Comparison of ENCODE assay signal across 20 mouse cellular contexts in the genomic region with DNA sequence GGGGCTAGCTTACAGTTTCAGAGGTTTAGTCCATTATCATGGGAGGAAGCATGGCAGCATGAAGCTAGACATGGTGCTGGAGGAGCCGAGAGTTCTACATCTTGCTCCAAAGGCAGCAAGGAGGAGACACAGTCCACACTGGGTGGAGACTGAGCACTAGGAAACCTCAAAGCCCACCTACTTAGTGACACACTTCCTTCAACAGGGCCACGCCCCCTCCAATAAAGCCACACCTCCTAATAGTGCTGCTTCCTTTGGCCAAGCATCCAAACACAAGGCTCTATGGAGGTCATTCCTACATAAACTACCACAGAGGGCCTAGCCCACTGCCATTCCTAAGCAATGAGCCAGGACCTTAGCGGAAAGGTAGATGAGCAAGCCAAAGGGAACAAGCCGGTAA. TPM values are rescaled to one million over a fixed set of nuclear protein-coding genes. Genes with fewer than 3 reads are reported as not detected.
DNase-seq lines count a peak whose midpoint lies in the region; ATAC-seq and TF ChIP-seq lines count a peak whose summit lies in the region.
"Had no signal": no experiment of that assay in that cellular context is flagged by ENCODE, and none has a peak within 500 bp of the region (broad histone marks: within the 10 kb centered on the region; RNA-seq: fewer than 3 reads in every experiment).

No protein-coding gene starts in this region.

- no peak for TF ChIP-seq CTCF in intestine, postnatal 0 days (IDR thresholded peaks at IDR 0.05; ENCODE audit: low read depth)

- H3K4me2 ChIP-seq in embryonic facial prominence, embryonic 15.5 days (replicated peaks): no peak overlapping the region
- no peak overlapping the region for H3K4me2 ChIP-seq in intestine, postnatal 0 days (replicated peaks; ENCODE audit: low read depth)
- H3K4me2 ChIP-seq: forebrain, embryonic 15.5 days; heart, embryonic 11.5 days; heart, embryonic 15.5 days; hindbrain, embryonic 14.5 days; intestine, embryonic 15.5 days had no signal

- H3K27me3 ChIP-seq in embryonic facial prominence, embryonic 15.5 days: no peaks in the 10 kb centered on the region
- no peaks in the 10 kb centered on the region for H3K27me3 ChIP-seq in embryonic facial prominence, embryonic 10.5 days (replicated peaks; ENCODE audit: low read depth, poor library complexity, severe bottlenecking)
- no peaks in the 10 kb centered on the region for H3K27me3 ChIP-seq in intestine, postnatal 0 days (replicated peaks; ENCODE audit: control insufficient read depth, insufficient read depth, low read length)
- H3K27me3 ChIP-seq: forebrain, embryonic 15.5 days; heart, embryonic 15.5 days; intestine, embryonic 15.5 days had no signal

- no peak overlapping the region for H3K4me3 ChIP-seq in embryonic facial prominence, embryonic 15.5 days (replicated peaks)
- H3K4me3 ChIP-seq in embryonic facial prominence, embryonic 10.5 days: no peak overlapping the region
- H3K4me3 ChIP-seq in intestine, postnatal 0 days (ENCODE audit: low read depth, low read length): no peak overlapping the region
- H3K4me3 ChIP-seq: forebrain, embryonic 15.5 days; heart, adult 2 months; heart, embryonic 15.5 days; hindbrain, embryonic 10.5 days; intestine, embryonic 15.5 days had no signal

- 96% methylated on average over 4 of the region's 4 CpGs for WGBS in embryonic facial prominence, embryonic 15.5 days
- WGBS in embryonic facial prominence, embryonic 10.5 days: 97% methylated on average over 4 of the region's 4 CpGs
- 98% methylated on average over 4 of the region's 4 CpGs for WGBS in intestine, postnatal 0 days

- H3K9ac ChIP-seq in embryonic facial prominence, embryonic 15.5 days: no peak overlapping the region
- H3K9ac ChIP-seq in intestine, postnatal 0 days (ENCODE audit: low read depth, low read length): no peak overlapping the region
- H3K9ac ChIP-seq: forebrain, embryonic 15.5 days; heart, embryonic 15.5 days; hindbrain, embryonic 14.5 days; intestine, embryonic 15.5 days had no signal

- peak; percentile 19; the same call in 1 of the 2 replicates for ATAC-seq in embryonic facial prominence, embryonic 15.5 days (ENCODE audit: insufficient number of reproducible peaks, low FRiP score, low TSS enrichment, low read depth)
- ATAC-seq in intestine, postnatal 0 days: no peak
- ATAC-seq: activated CD4-positive, CD25-positive, alpha-beta regulatory T cell, adult 4 months; forebrain, embryonic 15.5 days; intestine, embryonic 15.5 days had no signal

- H3K36me3 ChIP-seq in embryonic facial prominence, embryonic 15.5 days: no peaks in the 10 kb centered on the region
- no peaks in the 10 kb centered on the region for H3K36me3 ChIP-seq in embryonic facial prominence, embryonic 10.5 days (replicated peaks)
- no peaks in the 10 kb centered on the region for H3K36me3 ChIP-seq in intestine, postnatal 0 days (ENCODE audit: control insufficient read depth, insufficient read depth)
- H3K36me3 ChIP-seq: forebrain, embryonic 15.5 days; heart, embryonic 15.5 days; hindbrain, embryonic 10.5 days; intestine, embryonic 15.5 days had no signal

- DNase-seq in embryonic facial prominence, embryonic 10.5 days (ENCODE audit: low spot score): no peak
- peak; percentile 42 for DNase-seq in 3T3-L1 (ENCODE audit: low read depth, low spot score)
- peak; percentile 52 for DNase-seq in ES-CJ7 (ENCODE audit: low read depth, low spot score)
- peak; percentile 11 for DNase-seq in WW6 (ENCODE audit: low read depth, low spot score)
- DNase-seq in frontal cortex, postnatal 36 days (ENCODE audit: low spot score in 2 of 2): no peak
- DNase-seq: adrenal gland, adult 2 months; adrenal gland, postnatal 25 days; cerebellum, adult 18-20 months; cerebellum, adult 9-11 months; gastrocnemius, postnatal 10 days; heart, adult 2 months had no signal

- 0 out of 2 replicates have a peak, but pooled peaks cover 4% of the 10 kb centered on the region for H3K4me1 ChIP-seq in embryonic facial prominence, embryonic 15.5 days
- H3K4me1 ChIP-seq in embryonic facial prominence, embryonic 10.5 days: peaks cover 34% of the 10 kb centered on the region
- no peaks in the 10 kb centered on the region for H3K4me1 ChIP-seq in intestine, postnatal 0 days (replicated peaks; ENCODE audit: control insufficient read depth, insufficient read depth, low read length)
- H3K4me1 ChIP-seq: forebrain, embryonic 15.5 days; heart, embryonic 15.5 days; intestine, embryonic 15.5 days had no signal

- no peak overlapping the region for H3K27ac ChIP-seq in embryonic facial prominence, embryonic 15.5 days (replicated peaks)
- no peak overlapping the region for H3K27ac ChIP-seq in embryonic facial prominence, embryonic 10.5 days (replicated peaks)
- H3K27ac ChIP-seq in intestine, postnatal 0 days (ENCODE audit: low read depth, low read length): no peak overlapping the region
- H3K27ac ChIP-seq: forebrain, embryonic 15.5 days; heart, adult 2 months; heart, embryonic 15.5 days; hindbrain, embryonic 10.5 days; hindbrain, embryonic 14.5 days; intestine, embryonic 15.5 days had no signal

- no peaks in the 10 kb centered on the region for H3K9me3 ChIP-seq in embryonic facial prominence, embryonic 15.5 days (replicated peaks)
- no peaks in the 10 kb centered on the region for H3K9me3 ChIP-seq in embryonic facial prominence, embryonic 10.5 days
- H3K9me3 ChIP-seq in intestine, postnatal 0 days (ENCODE audit: control insufficient read depth): no peaks in the 10 kb centered on the region
- H3K9me3 ChIP-seq: forebrain, embryonic 15.5 days; heart, embryonic 15.5 days; hindbrain, embryonic 10.5 days; intestine, embryonic 15.5 days had no signal

RNA-seq across cellular contexts. Expression of a gene that starts 32.9 kb away (rescaled TPM):
- polyA plus RNA-seq in embryonic facial prominence, embryonic 15.5 days (2015; fragmentation: Nextera tagmentation; extraction: Ambion mirVana): 30.8 and 32.1 TPM in 2 replicates
- 27.5 and 27.7 TPM in 2 replicates for polyA plus RNA-seq in embryonic facial prominence, embryonic 10.5 days (2016; fragmentation: Nextera tagmentation; extraction: Ambion mirVana)
- polyA plus RNA-seq in intestine, postnatal 0 days (2015; fragmentation: Nextera tagmentation; extraction: Ambion mirVana): 10.5 and 11.2 TPM in 2 replicates

Comparison
In these comparisons a context has a peak if more than half of its experiments do, and no peak if none do; other contexts are left out.
1. DNase-seq: peak in 3T3-L1 (single experiment), ES-CJ7 (single experiment) and WW6 (single experiment); none in embryonic facial prominence, embryonic 10.5 days (single experiment) and frontal cortex, postnatal 36 days (0 of 2).